Mouse (Mus musculus) ES-CJ7 (cell line): ENCODE measurements around the gene Ifitm5.
A peak's percentile ranks its signal among the peaks of the same experiment; 100 is the strongest.
"Not testable (repeated sequence)": the region's sequence is repeated elsewhere in the genome, so short reads cannot be mapped to it uniquely, and the experiment has no call there.

Experiments used
- DNase-seq: peaks from one replicate; pipeline ENCODE4 v3.0.0; 2011; ENCODE audit warnings: low read depth, low spot score

Ifitm5 gene

GRCm38 (mm10) chr7:140949824-140950530 is at the start of gene Ifitm5:
Gene Ifitm5 (minus strand): TSS chr7:140950291.
- no peak for DNase-seq

GRCm38 (mm10) chr7:140998853-140999700 is 49.0 kb upstream of the Ifitm5 start:
- no peak for DNase-seq

- DNase-seq = no peak
Observed at GRCm38 (mm10) chr7:140997817-140998216, 47.7 kb upstream of the Ifitm5 start.

- no peak for DNase-seq
Observed at GRCm38 (mm10) chr7:140991117-140991689, 41.1 kb upstream of the Ifitm5 start.

GRCm38 (mm10) chr7:140990622-140991021 is 40.5 kb upstream of the Ifitm5 start:
- no peak for DNase-seq

- DNase-seq = no peak
Observed at GRCm38 (mm10) chr7:140990185-140990584, 40.1 kb upstream of the Ifitm5 start.

GRCm38 (mm10) chr7:140989022-140989421 is 38.9 kb upstream of the Ifitm5 start:
- no peak for DNase-seq

GRCm38 (mm10) chr7:140987182-140988138 is 37.4 kb upstream of the Ifitm5 start:
- DNase-seq = no peak

- DNase-seq = no peak
Observed at GRCm38 (mm10) chr7:140982971-140983370, 32.9 kb upstream of the Ifitm5 start.

- no peak for DNase-seq
Observed at GRCm38 (mm10) chr7:140981704-140982103, 31.6 kb upstream of the Ifitm5 start.

- not testable (repeated sequence) for DNase-seq
Observed at GRCm38 (mm10) chr7:140976720-140977119, 26.6 kb upstream of the Ifitm5 start.

GRCm38 (mm10) chr7:140975465-140975864 is 25.4 kb upstream of the Ifitm5 start:
- DNase-seq = no peak

GRCm38 (mm10) chr7:140974940-140975339 is 24.8 kb upstream of the Ifitm5 start:
- DNase-seq = no peak

GRCm38 (mm10) chr7:140973396-140974165 is 23.5 kb upstream of the Ifitm5 start:
- DNase-seq = peak; percentile 62

- no peak for DNase-seq
Observed at GRCm38 (mm10) chr7:140971479-140972171, 21.5 kb upstream of the Ifitm5 start.

GRCm38 (mm10) chr7:140970931-140971330 is 20.8 kb upstream of the Ifitm5 start:
- DNase-seq = no peak

- peak; percentile 56 for DNase-seq
Observed at GRCm38 (mm10) chr7:140968710-140969109, 18.6 kb upstream of the Ifitm5 start.

- DNase-seq = peak; percentile 92
Observed at GRCm38 (mm10) chr7:140967862-140968591, 17.9 kb upstream of the Ifitm5 start.

GRCm38 (mm10) chr7:140966921-140967320 is 16.8 kb upstream of the Ifitm5 start, which contains the start of gene Ifitm1:
Gene Ifitm1 (plus strand): TSS chr7:140967221.
- DNase-seq = no peak
